Mouse (Mus musculus) cerebellum, adult 18-20 months (tissue): ENCODE measurements around the gene Fhl3.
"Not testable (repeated sequence)": the region's sequence is repeated elsewhere in the genome, so short reads cannot be mapped to it uniquely, and the experiment has no call there.

Experiments used
- DNase-seq, 2 experiments: peaks; one replicate each; pipeline ENCODE4 v3.0.0; 2021

Fhl3 gene

DNA sequence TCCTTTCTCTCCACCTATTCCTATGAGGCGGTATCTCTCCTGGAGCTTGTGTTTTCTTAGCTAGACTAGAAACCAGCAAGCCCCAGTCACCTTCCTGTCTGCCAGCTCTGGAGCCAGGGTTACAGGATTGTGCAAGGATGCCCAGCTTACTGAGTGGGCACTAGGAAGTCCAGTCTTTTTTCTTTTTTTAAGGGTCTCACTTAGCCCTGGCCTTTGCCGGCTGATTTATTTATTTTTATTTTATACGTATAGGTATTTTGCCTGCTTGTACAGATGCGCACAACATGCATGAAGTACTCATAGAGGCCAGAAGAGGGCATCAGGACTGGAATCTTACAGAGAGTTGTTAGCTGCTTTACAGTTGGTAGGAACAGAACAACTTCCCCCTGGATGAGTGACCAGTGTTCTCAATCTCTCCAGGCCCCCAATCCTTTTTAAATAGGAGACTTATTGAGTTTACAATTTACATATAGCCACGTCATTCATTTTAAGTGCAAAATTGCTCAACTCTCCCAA is 10.3 kb downstream of the Fhl3 start:
- DNase-seq, result peak; percentile 34 to 56

DNA sequence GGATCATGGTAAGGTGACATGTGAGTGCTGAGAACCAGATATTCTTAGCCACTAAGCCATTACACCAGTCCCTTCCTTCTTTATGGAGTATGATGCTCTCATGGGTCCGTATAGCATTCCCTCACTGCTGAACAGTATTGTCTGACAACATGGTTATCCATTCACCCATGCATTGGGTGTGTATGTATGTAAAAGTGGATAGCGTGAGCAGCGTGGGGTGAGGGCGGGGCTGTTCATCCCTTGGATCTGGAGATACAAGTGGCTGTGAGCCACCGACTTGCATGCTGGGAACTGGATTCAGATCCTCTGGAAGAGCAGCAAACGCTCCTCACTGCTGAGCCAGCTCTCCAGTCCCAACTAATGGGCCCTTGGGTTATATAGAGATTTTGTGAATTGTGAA is 12.1 kb downstream of the Fhl3 start:
- DNase-seq, result no peak

DNA sequence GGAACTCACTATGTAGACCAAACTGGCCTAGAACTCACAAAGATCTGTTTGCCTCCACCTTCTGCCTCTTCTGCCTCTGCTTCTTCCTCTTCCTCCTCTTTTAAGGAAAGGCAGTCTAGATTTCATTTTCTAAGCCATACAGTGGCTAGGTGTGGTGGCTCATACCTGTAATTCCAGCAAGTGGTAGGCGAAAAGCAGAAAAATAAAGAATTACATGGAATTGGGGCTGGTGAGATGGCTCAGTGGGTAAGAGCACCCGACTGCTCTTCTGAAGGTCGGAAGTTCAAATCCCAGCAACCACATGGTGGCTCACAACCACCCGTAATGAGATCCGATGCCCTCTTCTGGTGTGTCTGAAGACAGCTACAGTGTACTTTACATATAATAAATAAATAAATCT is 13.3 kb downstream of the Fhl3 start:
- DNase-seq, result not testable (repeated sequence)

DNA sequence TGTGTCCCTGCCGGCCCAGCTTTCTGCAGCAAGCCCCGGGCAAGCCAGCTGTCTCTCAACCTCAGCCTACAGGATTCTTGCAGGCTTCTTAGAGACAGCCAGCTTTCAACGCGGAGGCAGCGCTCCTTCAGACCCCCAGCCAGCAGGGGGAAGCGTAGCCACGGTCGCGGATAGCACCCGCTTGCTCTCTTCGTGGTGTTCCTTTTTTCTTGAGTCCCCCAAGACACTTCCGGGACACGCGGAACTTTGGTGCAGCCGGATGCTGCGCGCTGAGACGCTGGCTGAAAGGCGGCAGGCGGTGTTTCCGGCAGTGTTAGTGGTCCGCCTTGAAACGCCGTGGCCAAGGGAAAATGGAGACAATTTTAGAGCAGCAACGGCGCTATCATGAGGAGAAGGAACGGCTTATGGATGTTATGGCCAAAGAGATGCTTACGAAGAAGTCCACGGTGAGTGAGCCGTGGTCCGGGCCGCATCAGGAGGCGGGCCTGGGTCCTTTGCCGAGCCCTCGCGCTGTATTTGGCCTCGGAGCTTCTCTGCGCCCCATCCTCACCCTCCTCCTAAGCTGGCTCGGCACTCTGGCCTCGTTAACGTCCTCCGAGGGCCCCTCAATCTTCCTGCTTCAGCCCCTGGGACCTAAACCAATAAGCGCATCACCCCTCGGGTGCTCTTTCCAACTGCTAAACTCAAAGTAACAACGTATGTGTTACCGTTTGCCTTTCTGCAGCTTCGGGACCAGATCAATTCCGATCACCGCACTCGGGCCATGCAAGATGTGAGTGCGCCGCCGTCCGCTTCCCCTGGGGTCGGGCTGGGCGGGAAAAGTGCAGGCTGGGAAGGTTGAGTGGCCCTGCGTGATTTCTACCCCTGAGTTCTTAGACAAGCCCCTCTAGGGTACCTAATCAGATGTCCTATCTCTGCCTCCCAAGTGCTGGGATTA is 14.3 kb downstream of the Fhl3 start, which contains the start of gene Sf3a3:
Gene Sf3a3, plus strand, starts transcription at position 232 of the 937 bp plus-strand sequence.
- peak; percentile 93 to 95 for DNase-seq

- no peak for DNase-seq
Observed at GRCm38 (mm10) chr4:124719101-124719500, 18.6 kb downstream of the Fhl3 start.

DNA sequence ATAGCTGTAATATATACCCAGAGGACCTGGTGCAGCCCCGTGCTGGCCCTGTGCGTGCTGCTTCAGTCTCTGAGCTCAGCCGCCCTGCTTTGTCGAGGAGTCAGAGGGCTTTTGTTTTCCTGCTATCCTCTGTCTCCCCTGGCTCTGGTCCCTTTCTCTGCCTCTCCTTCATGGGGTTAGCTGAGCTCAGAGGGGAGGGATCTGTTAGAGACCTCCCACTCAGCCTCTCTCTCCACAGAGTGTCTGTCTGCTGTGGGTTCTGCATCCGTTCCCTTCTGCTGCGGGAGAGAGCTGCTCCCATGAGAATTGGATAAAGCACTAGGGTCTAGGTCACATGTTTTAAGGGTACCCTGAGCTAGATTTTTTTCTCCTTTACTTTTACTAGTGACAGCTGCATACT is 25.6 kb downstream of the Fhl3 start:
- DNase-seq, result no peak

- DNase-seq, result no peak
Observed at GRCm38 (mm10) chr4:124736952-124737351, 36.5 kb downstream of the Fhl3 start.

DNA sequence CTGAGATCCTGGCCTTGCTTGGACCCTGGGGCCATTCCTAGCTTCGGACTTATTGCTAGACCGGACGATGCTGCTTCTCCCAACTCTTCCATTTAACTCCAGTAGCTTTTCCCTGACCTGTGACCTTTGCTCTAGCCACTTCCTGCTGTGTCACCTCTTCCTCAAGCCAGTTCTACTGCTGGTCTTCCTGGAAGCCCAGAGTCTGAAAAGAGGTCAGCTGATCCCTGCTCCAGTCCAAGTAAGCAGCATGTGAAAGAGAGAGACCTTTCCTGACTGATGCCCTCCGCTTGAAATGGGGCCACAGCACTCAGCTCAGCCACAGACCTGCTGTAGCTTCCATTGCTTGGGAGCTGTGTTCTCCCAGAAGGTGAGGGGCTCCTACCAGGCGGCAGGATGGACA is 37.0 kb downstream of the Fhl3 start:
- DNase-seq, result no peak

DNA sequence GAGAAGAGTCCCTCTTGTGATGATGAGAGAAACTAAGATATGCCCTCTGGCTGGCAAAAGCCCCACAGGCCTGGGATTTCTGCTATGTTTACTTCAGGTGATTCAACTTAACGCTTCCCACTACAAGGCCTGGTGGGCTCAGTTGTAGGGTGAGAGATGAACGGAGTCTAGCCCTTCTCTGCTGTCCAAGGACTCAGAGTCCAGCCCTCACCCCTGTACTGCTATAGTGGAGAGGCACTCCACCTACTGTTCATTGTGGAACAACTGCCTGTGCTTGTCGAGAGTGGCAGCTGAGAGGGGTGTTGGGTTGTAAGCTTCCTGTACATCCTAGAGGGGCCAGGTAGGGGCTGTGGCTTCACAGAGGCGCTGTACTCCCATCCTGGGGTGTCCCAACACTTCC is 37.5 kb downstream of the Fhl3 start:
- no peak for DNase-seq

- no peak for DNase-seq
Observed at GRCm38 (mm10) chr4:124738783-124739182, 38.3 kb downstream of the Fhl3 start.

DNA sequence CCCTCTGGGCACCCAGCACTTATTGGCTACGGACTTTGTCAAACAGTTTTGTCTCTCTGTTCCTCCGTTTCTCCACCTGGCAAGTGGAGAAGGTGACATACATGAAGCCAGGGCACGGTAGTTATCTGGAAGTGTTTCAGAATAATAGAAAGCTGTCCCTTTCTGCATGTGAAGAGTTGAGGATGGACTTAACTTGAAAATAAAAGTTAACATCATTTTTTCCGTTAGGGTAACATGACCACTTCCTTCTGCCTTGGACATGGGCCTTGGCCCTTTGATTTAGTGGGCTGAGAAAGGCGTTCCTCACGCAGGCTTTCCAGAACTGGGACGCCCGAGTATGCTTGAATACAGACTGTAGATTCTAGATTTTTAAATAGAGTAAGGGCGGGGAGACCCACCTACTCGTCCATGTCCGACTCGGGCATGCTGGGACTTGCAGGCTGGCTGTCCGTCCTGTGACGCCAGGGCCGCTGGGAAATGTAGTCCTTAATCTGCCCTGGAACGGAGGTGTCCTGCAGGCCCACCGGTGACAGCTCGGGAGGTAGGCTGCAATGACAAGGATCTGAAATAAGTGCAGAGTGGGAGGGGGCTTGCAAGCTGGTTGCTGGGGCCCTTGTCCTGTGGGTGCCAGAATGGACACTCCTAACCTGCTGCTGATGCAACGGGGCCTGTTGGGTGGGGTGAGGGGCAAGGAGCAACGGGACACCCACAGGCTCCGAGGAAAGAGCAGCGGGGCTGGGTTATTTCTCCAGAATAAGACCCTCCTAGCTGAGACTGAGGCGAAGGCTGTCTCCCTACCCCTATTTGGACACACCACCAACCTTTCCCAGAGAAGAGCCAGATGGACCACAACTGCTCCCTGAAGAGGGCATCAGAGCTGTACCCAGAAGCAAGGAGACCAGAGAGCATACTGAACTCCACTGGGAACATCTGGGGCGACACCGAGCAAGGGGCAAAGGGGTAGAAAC is 41.2 kb downstream of the Fhl3 start, which contains the start of gene Inpp5b:
Gene Inpp5b, plus strand, starts transcription at position 475 of the 968 bp plus-strand sequence.
- peak; percentile 86 to 92 for DNase-seq

GRCm38 (mm10) chr4:124742839-124743238 is 42.3 kb downstream of the Fhl3 start:
- DNase-seq, result no peak

DNA sequence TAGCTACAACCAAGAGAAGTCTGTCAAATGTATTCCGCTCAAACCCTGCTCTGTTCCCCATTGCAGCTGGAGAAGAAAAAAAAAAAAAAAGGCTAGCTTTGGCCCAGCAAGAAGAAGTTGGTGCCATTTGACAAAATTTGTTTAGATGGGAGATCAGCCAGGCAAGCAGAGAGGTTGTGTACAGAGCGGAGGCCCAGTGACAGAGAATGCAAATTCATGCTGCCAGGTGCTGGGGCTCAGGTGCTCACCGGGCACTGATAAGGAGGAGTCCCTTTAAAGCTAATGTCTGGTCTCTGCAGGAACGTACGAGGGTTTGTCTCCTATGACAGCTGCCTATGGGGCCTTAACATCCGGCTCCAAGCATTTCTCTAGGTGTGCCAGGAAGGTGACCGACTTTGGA is 46.1 kb downstream of the Fhl3 start:
- no peak for DNase-seq

- no peak for DNase-seq
Observed at GRCm38 (mm10) chr4:124747851-124748250, 47.4 kb downstream of the Fhl3 start.

- DNase-seq, result peak; percentile 97 to 99
Observed at GRCm38 (mm10) chr4:124751300-124752250, 51.1 kb downstream of the Fhl3 start.

- DNase-seq, result no peak
Observed at GRCm38 (mm10) chr4:124752281-124753199, 52.0 kb downstream of the Fhl3 start.

- no peak for DNase-seq
Observed at GRCm38 (mm10) chr4:124755526-124755925, 55.0 kb downstream of the Fhl3 start.
